Mouse (Mus musculus) MEL (cell line): ENCODE measurements at regions not wholly inside any gene's neighbourhood (a gene's known extent, or its start where the extent isn't known, plus 50 kb on each side); places are given as distances from the start of the nearest gene placed in this dataset.

Experiments
- HCFC1 ChIP-seq: IDR thresholded peaks from 2 replicates; pipeline ENCODE4 v1.6.1; 2012; ENCODE audit warnings: low read depth, mild to moderate bottlenecking, inconsistent platforms, low read length, improper control_type of control experiment, moderate library complexity
- KAT2A ChIP-seq: conservative IDR thresholded peaks from 2 replicates; pipeline ENCODE4 v1.6.1; 2012; ENCODE audit warnings: low read depth, low read length, improper control_type of control experiment, inconsistent platforms
- MAFK ChIP-seq: IDR thresholded peaks from 2 replicates; pipeline ENCODE4 v1.6.1; 2011; ENCODE audit warnings: low read depth, mild to moderate bottlenecking, low read length, improper control_type of control experiment, borderline replicate concordance
- MYC ChIP-seq: IDR thresholded peaks from 2 replicates; pipeline ENCODE4 v1.6.1; 2011; ENCODE audit warnings: low read depth, mild to moderate bottlenecking, low read length, improper control_type of control experiment, moderate library complexity
- POLR2AphosphoS5 ChIP-seq: IDR thresholded peaks from 2 replicates; pipeline ENCODE4 v1.6.1; 2012; ENCODE audit warnings: low read depth, borderline replicate concordance, mild to moderate bottlenecking, inconsistent platforms, low read length, moderate library complexity, mixed read lengths

DNA sequence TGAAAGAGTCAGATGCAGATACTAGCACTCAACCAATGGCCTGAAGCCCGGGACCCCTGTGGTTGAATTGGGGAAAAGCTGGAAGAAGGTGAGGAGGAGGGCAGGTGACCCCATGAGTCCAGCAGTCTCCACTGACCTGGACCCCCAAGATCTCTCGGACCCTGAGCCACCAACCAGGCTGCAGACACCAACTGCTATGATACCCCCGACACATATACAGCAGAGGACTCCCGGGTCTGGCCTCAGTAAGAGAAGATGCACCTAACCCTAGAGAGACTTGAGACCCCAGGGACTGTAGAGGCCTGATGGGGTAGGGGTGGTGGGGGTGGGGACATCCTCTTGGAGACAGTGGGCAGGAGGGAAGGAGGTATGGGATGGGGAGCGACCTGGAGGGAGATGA lies 289.5 kb downstream of the Cxxc4 start:
- TF ChIP-seq KAT2A: no peak
- TF ChIP-seq MAFK: no peak
- no peak for TF ChIP-seq POLR2AphosphoS5
- no peak for TF ChIP-seq HCFC1
- TF ChIP-seq MYC: no peak
